Mouse (Mus musculus) C2C12 (cell line): ENCODE results near the gene Gpr37l1.

ENCODE experiments used
- CTCF ChIP-seq: IDR thresholded peaks from one replicate; pipeline ENCODE4 v1.5.1; 2011; ENCODE audit not compliant: control insufficient read depth, insufficient read depth, insufficient read length
- FOSL1 ChIP-seq: IDR thresholded peaks from one replicate; pipeline ENCODE4 v1.8.0; 2011; ENCODE audit warnings: mild to moderate bottlenecking, low read length; ENCODE audit not compliant: poor library complexity, insufficient read depth, severe bottlenecking
- MAX ChIP-seq: IDR thresholded peaks from one replicate; pipeline ENCODE4 v1.6.1; 2011; ENCODE audit warnings: mild to moderate bottlenecking, control low read depth
- MYOD1 ChIP-seq: IDR thresholded peaks from one replicate; pipeline ENCODE4 v1.6.1; 2011; ENCODE audit warnings: low read depth; ENCODE audit not compliant: control insufficient read depth, insufficient read length
- MYOG ChIP-seq: IDR thresholded peaks from one replicate; pipeline ENCODE4 v1.6.1; 2011; ENCODE audit not compliant: control insufficient read depth, insufficient read length; ENCODE audit errors: extremely low read depth
- USF1 ChIP-seq: IDR thresholded peaks from one replicate; pipeline ENCODE4 v1.6.1; 2011; ENCODE audit warnings: low read depth, mild to moderate bottlenecking, control low read depth, moderate library complexity

- no peak for TF ChIP-seq CTCF
- TF ChIP-seq MAX, result no peak
- no peak for TF ChIP-seq MYOD1
- TF ChIP-seq MYOG, result no peak
- TF ChIP-seq USF1, result no peak
- no peak for TF ChIP-seq FOSL1
Measured at GRCm38 (mm10) chr1:135205257-135205656, 37.8 kb upstream of the Gpr37l1 start.
